Mouse (Mus musculus): ENCODE measurements around the gene Nr4a1. TPM values are rescaled to one million over a fixed set of nuclear protein-coding genes. Genes with fewer than 3 reads are reported as not detected.
A peak's percentile ranks its signal among the peaks of the same experiment; 100 is the strongest.

Nr4a1 gene
- polyA plus RNA-seq, 1 experiment from 2014 or later, result 12.4 TPM

DNA sequence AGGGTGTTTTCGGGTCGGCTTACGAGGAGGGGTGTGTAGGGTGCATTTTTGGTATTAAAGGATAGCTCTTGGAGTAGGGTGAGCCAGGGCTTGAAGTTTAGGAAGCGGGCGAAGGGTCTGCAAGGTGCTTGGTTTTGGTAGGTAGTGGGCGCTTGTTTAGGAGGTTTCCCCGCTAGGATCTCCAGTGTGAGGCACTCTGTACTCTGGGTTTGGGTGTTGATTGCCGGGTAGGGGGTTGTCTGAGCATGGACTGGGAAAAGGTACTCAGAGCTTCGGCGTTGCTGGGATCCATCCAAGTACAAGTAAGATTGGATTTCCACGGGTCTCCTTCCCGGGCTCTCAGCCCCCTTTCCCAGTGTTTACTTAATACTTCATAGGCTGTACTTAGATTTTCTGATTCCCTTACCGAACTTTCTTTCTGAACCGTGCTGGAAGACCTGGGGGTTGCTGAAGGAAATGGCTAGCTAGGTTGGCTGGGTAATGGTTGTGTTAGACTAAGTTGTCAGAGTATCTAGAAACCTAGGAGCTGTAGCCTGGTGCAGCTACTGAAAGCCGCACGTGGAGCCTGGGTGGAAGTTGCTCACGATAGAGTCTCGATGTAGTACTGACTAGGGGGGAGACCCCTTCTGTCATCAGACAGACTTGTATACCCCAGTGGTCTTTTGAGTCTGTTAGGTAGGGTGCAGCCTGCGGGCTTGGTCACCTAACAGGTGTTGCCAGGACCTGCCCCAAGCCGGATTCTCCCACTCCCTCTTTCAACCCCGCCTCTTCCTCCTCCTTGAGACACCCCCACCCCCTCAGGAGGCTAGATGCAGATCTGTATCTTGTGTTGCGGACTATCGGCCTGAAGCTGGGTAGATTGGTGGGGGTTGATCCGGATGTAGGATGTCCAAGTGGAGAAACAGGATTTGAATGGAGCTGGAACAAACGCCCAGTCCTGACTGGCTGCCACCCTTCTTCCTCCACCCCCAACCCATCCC lies 13.3 kb downstream of the Nr4a1 start:
- Histone ChIP-seq H3K4me2 (ENCODE audit: low read depth, low read length) (peak overlapping the region; percentile 91), H3K9ac (ENCODE audit: low read depth, low read length) (peak overlapping the region; percentile 71), H3K36me3 (ENCODE audit: control insufficient read depth, insufficient read depth, low read length) (peaks cover 23% of the 10 kb centered on the region), H3K9me3 (ENCODE audit: control insufficient read depth, low read length) (no peaks in the 10 kb centered on the region), H3K4me3 (ENCODE audit: low read depth, low read length) (peak overlapping the region; percentile 48), H3K4me1 (ENCODE audit: control insufficient read depth, insufficient read depth, low read length) (peaks cover 18% of the 10 kb centered on the region), H3K27me3 (replicated peaks; ENCODE audit: control insufficient read depth, insufficient read depth, low read length) (no peaks in the 10 kb centered on the region), H3K27ac (replicated peaks; ENCODE audit: low read depth, low read length) (peak overlapping the region; percentile 82)
- DNase-seq (ENCODE audit: low spot score) (peak; percentile 45), ATAC-seq (ENCODE audit: low read depth) (peak; percentile 7; the same call in 1 of the 2 replicates)
- WGBS, result 4% methylated on average over 25 of the region's 25 CpGs

DNA sequence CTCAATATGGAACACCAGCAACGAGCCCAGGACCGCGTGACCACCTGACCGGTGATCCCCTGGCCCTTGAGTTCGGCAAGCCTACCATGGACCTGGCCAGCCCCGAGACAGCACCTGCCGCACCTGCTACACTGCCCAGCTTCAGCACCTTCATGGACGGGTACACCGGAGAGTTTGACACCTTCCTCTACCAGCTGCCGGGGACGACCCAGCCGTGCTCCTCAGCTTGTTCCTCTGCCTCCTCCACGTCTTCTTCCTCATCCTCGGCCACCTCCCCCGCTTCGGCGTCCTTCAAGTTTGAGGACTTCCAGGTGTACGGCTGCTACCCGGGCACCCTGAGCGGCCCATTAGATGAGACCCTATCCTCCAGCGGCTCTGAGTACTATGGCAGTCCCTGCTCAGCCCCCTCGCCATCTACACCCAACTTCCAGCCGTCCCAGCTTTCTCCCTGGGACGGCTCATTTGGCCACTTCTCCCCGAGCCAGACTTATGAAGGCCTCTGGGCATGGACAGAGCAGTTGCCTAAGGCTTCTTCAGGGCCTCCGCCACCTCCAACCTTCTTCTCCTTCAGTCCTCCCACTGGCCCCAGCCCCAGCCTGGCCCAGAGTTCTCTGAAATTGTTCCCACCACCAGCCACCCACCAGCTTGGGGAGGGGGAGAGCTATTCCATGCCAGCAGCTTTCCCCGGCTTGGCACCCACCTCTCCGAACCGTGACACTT lies 16.2 kb downstream of the Nr4a1 start:
- H3K4me1 ChIP-seq (ENCODE audit: control insufficient read depth, insufficient read depth, low read length), result peaks cover 18% of the 10 kb centered on the region
- no peak overlapping the region for H3K27ac ChIP-seq (replicated peaks; ENCODE audit: low read depth, low read length)
- peaks cover 45% of the 10 kb centered on the region for H3K36me3 ChIP-seq (ENCODE audit: control insufficient read depth, insufficient read depth, low read length)
- H3K4me2 ChIP-seq (ENCODE audit: low read depth, low read length), result no peak overlapping the region
- no peak for DNase-seq (ENCODE audit: low spot score)
- H3K27me3 ChIP-seq (replicated peaks; ENCODE audit: control insufficient read depth, insufficient read depth, low read length), result no peaks in the 10 kb centered on the region
- no peak overlapping the region for H3K4me3 ChIP-seq (ENCODE audit: low read depth, low read length)
- H3K9me3 ChIP-seq (ENCODE audit: control insufficient read depth, low read length), result no peaks in the 10 kb centered on the region
- H3K9ac ChIP-seq (ENCODE audit: low read depth, low read length), result no peak overlapping the region
- ATAC-seq (ENCODE audit: low read depth), result no peak
- 89% methylated on average over 29 of the region's 29 CpGs for WGBS

DNA sequence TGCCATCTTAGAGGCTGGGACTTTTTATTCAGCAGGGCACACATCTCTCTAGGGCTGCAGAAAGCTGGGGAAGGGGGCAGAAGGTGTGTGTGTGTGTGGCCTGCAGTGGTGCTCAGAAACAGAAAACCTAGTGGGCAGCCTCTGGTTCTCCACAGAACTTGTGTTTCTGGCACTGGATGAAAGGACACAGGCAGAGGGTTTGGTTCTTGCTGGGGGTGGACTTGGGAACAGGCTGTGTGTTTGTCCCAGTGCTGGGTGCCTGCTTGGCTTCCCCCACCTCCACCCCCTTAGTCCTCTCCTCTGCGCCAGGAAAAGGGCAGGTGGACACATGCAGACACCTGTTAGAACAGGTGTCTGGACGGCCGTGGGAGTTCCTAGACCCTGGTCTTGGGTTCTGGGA lies 17.0 kb downstream of the Nr4a1 start:
- H3K27ac ChIP-seq (replicated peaks; ENCODE audit: low read depth, low read length), result no peak overlapping the region
- no peaks in the 10 kb centered on the region for H3K27me3 ChIP-seq (replicated peaks; ENCODE audit: control insufficient read depth, insufficient read depth, low read length)
- WGBS, result 77% methylated on average over 3 of the region's 3 CpGs
- no peaks in the 10 kb centered on the region for H3K9me3 ChIP-seq (ENCODE audit: control insufficient read depth, low read length)
- H3K9ac ChIP-seq (ENCODE audit: low read depth, low read length), result no peak overlapping the region
- no peak for DNase-seq (ENCODE audit: low spot score)
- no peak overlapping the region for H3K4me3 ChIP-seq (ENCODE audit: low read depth, low read length)
- no peak overlapping the region for H3K4me2 ChIP-seq (ENCODE audit: low read depth, low read length)
- H3K4me1 ChIP-seq (ENCODE audit: control insufficient read depth, insufficient read depth, low read length), result peaks cover 14% of the 10 kb centered on the region
- H3K36me3 ChIP-seq (ENCODE audit: control insufficient read depth, insufficient read depth, low read length), result peaks cover 45% of the 10 kb centered on the region
- no peak for ATAC-seq (ENCODE audit: low read depth)

- Histone ChIP-seq H3K36me3 (ENCODE audit: control insufficient read depth, insufficient read depth, low read length) (peaks cover 45% of the 10 kb centered on the region), H3K9ac (ENCODE audit: low read depth, low read length) (no peak overlapping the region), H3K27ac (replicated peaks; ENCODE audit: low read depth, low read length) (no peak overlapping the region), H3K27me3 (replicated peaks; ENCODE audit: control insufficient read depth, insufficient read depth, low read length) (no peaks in the 10 kb centered on the region), H3K4me3 (ENCODE audit: low read depth, low read length) (no peak overlapping the region), H3K4me2 (ENCODE audit: low read depth, low read length) (no peak overlapping the region), H3K9me3 (ENCODE audit: control insufficient read depth, low read length) (no peaks in the 10 kb centered on the region), H3K4me1 (ENCODE audit: control insufficient read depth, insufficient read depth, low read length) (peaks cover 13% of the 10 kb centered on the region)
- ATAC-seq (ENCODE audit: low read depth) (no peak), DNase-seq (ENCODE audit: low spot score) (no peak)
- WGBS, result 76% methylated on average over 14 of the region's 15 CpGs
These were observed 17.4 kb downstream of the Nr4a1 start for GRCm38 (mm10) chr15:101271513-101271912.

GRCm38 (mm10) chr15:101274380-101274779 lies 20.3 kb downstream of the Nr4a1 start:
- Histone ChIP-seq H3K4me1 (ENCODE audit: control insufficient read depth, insufficient read depth, low read length) (peaks cover 3% of the 10 kb centered on the region; the same call in 1 of the 2 replicates), H3K27me3 (replicated peaks; ENCODE audit: control insufficient read depth, insufficient read depth, low read length) (no peaks in the 10 kb centered on the region), H3K27ac (replicated peaks; ENCODE audit: low read depth, low read length) (no peak overlapping the region), H3K4me2 (ENCODE audit: low read depth, low read length) (no peak overlapping the region), H3K9ac (ENCODE audit: low read depth, low read length) (no peak overlapping the region), H3K9me3 (ENCODE audit: control insufficient read depth, low read length) (no peaks in the 10 kb centered on the region), H3K36me3 (ENCODE audit: control insufficient read depth, insufficient read depth, low read length) (peaks cover 45% of the 10 kb centered on the region), H3K4me3 (ENCODE audit: low read depth, low read length) (no peak overlapping the region)
- WGBS, result 69% methylated on average over 6 of the region's 6 CpGs
- no peak for ATAC-seq (ENCODE audit: low read depth)
- DNase-seq (ENCODE audit: low spot score), result no peak

DNA sequence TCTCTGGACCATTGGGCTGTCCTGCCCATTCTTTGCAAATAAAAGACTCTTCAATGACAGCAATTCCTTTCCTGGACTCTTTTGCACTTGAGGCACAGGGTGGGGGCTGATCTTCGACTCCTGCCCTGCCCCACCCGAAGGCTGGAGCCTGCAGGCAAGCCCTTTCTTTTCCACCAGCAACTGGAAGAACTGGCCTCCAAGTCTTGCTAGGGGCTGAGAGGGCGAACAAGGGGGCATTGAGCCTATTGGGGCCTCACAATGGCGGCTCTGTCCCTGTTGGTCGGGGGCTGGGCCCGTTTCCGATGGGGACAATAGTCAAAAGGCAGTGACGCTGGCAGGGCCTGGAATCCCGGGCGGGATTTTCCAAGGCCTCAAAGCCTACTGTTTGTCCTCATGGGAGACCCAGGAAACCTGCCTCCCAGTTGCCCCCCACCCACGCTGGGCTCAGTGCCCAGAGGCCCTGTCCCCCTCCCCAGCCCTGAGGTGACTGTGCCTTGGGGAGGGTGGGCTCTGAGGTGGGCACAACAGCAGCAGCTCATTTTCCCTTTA lies 23.4 kb downstream of the Nr4a1 start:
- H3K27ac ChIP-seq (replicated peaks; ENCODE audit: low read depth, low read length), result no peak overlapping the region; the same call in 1 of the 2 replicates
- DNase-seq (ENCODE audit: low spot score), result peak; percentile 57
- 25% methylated on average over 11 of the region's 11 CpGs for WGBS

GRCm38 (mm10) chr15:101278589-101278988 lies 24.5 kb downstream of the Nr4a1 start:
- Histone ChIP-seq H3K4me1 (ENCODE audit: control insufficient read depth, insufficient read depth, low read length) (peaks cover 3% of the 10 kb centered on the region; the same call in 1 of the 2 replicates), H3K27me3 (replicated peaks; ENCODE audit: control insufficient read depth, insufficient read depth, low read length) (no peaks in the 10 kb centered on the region), H3K9ac (ENCODE audit: low read depth, low read length) (peak overlapping the region; percentile 32; the same call in 1 of the 2 replicates), H3K9me3 (ENCODE audit: control insufficient read depth, low read length) (no peaks in the 10 kb centered on the region), H3K4me2 (ENCODE audit: low read depth, low read length) (no peak overlapping the region), H3K36me3 (ENCODE audit: control insufficient read depth, insufficient read depth, low read length) (peaks cover 10% of the 10 kb centered on the region), H3K4me3 (ENCODE audit: low read depth, low read length) (no peak overlapping the region), H3K27ac (replicated peaks; ENCODE audit: low read depth, low read length) (peak overlapping the region; percentile 25; the same call in 1 of the 2 replicates)
- ATAC-seq (ENCODE audit: low read depth) (no peak), DNase-seq (ENCODE audit: low spot score) (no peak)
- WGBS, result 26% methylated on average over 5 of the region's 5 CpGs

More for the DNA sequence above, 23.4 kb downstream of the Nr4a1 start:
- Histone ChIP-seq H3K9me3 (ENCODE audit: control insufficient read depth, low read length) (no peaks in the 10 kb centered on the region), H3K4me2 (ENCODE audit: low read depth, low read length) (no peak overlapping the region), H3K27me3 (replicated peaks; ENCODE audit: control insufficient read depth, insufficient read depth, low read length) (no peaks in the 10 kb centered on the region), H3K4me3 (ENCODE audit: low read depth, low read length) (no peak overlapping the region), H3K9ac (ENCODE audit: low read depth, low read length) (no peak overlapping the region), H3K36me3 (ENCODE audit: control insufficient read depth, insufficient read depth, low read length) (peaks cover 21% of the 10 kb centered on the region), H3K4me1 (ENCODE audit: control insufficient read depth, insufficient read depth, low read length) (peaks cover 3% of the 10 kb centered on the region; the same call in 1 of the 2 replicates)
- ATAC-seq (ENCODE audit: low read depth), result peak; percentile 34; the same call in 1 of the 2 replicates

DNA sequence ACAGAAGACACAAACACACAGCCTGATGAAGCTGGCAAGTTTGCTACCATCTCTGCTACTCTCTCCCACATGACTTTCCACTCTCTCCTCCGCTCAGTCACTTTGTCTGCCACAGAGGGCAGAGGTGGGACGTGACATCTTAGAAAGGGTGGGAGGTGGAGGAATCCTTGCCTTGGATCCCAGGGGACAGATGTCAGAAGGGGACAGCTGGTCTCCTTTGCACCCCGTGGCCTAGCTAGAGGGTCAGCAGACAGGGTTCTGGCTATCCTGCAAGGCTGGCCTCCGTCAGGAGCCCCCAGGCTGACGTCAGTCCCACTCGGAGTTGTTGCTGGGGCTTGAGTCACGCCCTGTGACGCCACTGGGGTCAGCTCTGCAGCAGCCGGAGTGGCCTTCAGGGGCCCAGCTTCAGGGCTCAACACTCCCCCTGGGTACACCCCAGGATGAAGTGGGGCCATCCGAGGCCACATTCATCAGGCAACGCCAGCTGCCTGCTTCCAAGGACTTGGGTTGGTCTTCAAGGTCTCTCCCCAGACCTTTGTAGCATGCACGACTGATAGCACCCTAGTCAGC lies 25.4 kb downstream of the Nr4a1 start:
- no peak overlapping the region for H3K27ac ChIP-seq (replicated peaks; ENCODE audit: low read depth, low read length)
- WGBS, result 56% methylated on average over 8 of the region's 12 CpGs
- ATAC-seq (ENCODE audit: low read depth) (no peak), DNase-seq (ENCODE audit: low spot score) (no peak)
- peaks cover 3% of the 10 kb centered on the region; the same call in 1 of the 2 replicates for H3K4me1 ChIP-seq (ENCODE audit: control insufficient read depth, insufficient read depth, low read length)
- H3K9ac ChIP-seq (ENCODE audit: low read depth, low read length), result no peak overlapping the region
- H3K27me3 ChIP-seq (replicated peaks; ENCODE audit: control insufficient read depth, insufficient read depth, low read length), result no peaks in the 10 kb centered on the region
- no peaks in the 10 kb centered on the region for H3K9me3 ChIP-seq (ENCODE audit: control insufficient read depth, low read length)
- peaks cover under 1% of the 10 kb centered on the region; the same call in 1 of the 2 replicates for H3K36me3 ChIP-seq (ENCODE audit: control insufficient read depth, insufficient read depth, low read length)
- H3K4me3 ChIP-seq (ENCODE audit: low read depth, low read length), result no peak overlapping the region
- H3K4me2 ChIP-seq (ENCODE audit: low read depth, low read length), result no peak overlapping the region

All from embryonic facial prominence, embryonic 14.5 days (tissue).